Mouse (Mus musculus) layer of hippocampus, postnatal 36 days (tissue): ENCODE measurements around the gene Paxx. TPM values are rescaled to one million over a fixed set of nuclear protein-coding genes. Genes with fewer than 3 reads are reported as not detected.

Source experiments
- DNase-seq, 2 experiments: peaks; one replicate each; pipeline ENCODE4 v3.0.0; 2022
- total RNA-seq, 2 experiments: library from RNA; stranded (reverse); gene quantifications; 2 replicates each; pipeline ENCODE4 v1.2.3; 2021

Gene Paxx
- total RNA-seq, 2 experiments from 2014 or later: 46.2 to 62.8 TPM

DNA sequence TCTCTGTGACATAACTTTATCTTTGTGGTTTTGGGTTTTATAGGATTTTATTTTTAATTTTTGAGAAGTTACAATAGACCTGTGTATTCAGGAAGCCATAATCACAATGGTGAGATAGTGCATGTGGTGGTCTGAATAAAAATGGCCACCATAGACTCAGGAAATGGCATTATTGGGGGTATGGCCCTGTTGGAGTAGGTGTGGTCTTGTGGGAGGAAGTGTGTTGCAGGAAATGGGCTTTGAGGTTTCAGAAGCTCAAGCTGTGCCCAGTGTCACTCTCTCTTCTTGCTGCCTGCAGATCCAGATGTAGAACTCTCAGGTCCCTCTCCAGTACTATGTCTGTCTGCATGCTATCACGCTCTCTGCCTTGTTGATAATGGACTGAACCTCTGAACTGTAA lies 19.6 kb upstream of the Paxx start:
- DNase-seq: no peak

DNA sequence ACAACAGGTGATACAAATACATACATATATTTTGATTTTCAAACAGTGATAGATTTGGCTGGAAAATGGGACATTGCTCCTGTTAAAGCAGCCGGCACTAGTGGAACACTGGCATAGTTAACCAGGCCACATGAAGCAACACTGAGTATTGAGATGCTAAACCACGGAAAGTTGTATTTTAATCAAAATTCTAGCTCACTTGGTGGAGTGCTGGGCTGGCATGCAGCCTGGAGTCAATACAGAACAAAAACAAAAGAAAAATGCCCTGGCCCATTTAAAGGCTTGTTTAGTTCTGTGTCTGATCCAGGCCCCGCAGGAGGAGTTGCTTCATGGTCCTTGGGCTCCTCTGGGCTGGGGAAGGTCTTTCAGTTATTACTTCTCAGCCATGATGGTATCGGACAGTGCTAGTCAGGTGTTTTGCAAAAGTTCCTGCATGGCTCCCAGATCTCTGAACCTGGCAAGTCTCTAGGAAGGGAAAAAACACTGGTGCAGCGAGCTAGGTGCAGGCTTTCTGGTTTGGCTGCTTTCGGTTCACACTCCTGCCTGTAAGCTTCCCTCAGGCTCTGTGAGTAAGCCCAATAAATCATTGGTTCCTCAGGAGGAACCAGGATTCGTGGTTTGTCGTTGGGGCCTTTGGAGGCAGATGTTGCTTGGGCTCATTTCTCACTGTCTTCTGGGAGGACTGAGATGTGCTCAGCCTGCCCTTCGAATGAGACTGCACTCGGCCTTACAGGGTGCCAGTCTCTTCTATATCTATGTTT lies 18.8 kb upstream of the Paxx start:
- no peak for DNase-seq

DNA sequence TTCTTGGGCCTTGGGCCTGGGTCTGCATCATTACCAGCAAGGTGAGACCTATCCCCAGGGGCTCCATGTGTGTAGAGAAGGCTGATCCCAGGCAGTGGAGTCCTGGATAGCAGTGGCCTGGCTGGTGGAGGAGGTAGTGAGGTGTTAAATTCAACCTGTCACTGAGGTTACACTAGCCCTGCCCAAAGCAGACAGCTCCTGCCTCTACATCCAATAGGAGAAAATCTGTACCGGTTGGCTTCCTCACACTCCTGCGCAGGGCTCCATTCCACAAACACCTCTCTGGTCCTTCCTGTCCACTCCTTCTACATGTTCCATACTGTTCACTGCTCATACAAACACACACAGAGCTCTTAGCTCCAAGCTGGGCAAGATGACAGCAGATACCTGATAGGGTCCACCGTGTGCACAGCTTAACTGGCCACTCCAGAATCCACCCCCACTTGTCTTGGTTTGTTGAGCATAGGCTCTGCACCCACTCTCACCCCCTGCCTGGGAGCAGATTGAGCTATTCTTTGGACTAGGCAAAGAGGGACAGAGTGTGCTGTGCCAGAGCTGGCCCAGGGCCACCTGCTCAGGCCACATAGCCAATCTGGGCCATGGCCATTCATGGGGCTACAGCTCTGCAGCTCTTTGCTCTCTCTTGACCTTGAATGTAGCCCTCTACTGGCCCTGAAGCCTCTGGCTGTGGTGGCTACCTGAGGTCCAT lies 17.2 kb upstream of the Paxx start:
- peak; percentile 66 to 70 for DNase-seq

DNA sequence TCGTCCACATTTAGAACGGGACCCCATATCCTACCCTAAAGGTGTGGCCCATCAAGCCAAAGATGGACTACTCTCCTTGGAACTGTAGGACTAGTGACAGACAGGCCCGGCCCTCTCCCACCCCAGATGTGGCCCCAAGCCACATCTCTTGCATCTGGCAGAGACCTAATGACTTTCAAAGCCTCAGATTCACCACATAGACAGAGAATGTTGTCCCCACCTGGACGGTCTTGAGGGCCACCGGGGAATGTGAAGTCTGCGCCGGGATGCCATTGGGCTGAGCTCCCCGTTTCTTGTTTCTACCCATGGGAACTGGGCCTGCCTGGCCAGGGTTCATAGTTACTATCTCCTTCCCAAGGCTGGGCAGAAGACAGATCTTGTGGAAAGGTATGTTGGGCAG lies 16.6 kb upstream of the Paxx start:
- no peak for DNase-seq

DNA sequence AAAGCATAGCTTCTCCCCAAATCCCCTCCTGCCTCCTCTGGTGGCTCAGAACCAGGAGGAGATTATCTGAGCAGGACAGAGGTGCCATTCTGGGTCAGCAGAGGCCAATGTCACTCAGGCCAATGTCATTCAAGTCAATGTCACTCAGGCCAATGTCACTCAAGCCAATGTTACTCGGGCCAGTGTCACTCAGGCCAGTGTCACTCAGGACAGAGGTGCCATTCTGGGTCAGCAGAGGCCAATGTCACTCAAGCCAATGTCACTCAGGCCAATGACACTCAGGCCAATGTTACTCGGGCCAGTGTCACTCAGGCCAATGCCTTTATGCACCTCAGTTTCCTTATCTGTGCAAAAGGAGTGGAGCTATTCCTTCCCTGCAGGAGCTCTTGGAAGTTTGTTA lies 11.7 kb upstream of the Paxx start:
- DNase-seq: no peak

DNA sequence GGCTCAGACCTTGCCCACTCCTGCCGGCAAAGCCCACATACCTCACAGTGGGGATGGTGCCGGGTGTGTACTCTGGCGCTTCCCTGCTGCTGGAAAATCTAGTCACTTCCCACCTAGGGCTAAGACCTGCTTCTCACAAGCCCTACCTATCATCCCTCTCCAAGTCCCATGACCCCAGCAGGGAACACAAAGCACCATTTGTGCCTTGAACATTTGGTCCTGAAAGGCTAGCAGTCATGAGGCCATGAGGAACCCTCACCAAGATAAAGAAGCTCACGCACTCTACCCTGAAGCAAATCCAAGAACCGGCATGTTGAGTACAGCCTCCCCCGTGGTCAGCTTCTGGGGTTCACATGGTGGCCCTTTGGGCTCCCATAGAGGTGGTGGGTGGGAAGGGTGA lies 9.1 kb upstream of the Paxx start, which contains the start of gene Ptgds:
Gene Ptgds (minus strand): TSS at position 78 of the 400 bp plus-strand sequence.
- no peak for DNase-seq

DNA sequence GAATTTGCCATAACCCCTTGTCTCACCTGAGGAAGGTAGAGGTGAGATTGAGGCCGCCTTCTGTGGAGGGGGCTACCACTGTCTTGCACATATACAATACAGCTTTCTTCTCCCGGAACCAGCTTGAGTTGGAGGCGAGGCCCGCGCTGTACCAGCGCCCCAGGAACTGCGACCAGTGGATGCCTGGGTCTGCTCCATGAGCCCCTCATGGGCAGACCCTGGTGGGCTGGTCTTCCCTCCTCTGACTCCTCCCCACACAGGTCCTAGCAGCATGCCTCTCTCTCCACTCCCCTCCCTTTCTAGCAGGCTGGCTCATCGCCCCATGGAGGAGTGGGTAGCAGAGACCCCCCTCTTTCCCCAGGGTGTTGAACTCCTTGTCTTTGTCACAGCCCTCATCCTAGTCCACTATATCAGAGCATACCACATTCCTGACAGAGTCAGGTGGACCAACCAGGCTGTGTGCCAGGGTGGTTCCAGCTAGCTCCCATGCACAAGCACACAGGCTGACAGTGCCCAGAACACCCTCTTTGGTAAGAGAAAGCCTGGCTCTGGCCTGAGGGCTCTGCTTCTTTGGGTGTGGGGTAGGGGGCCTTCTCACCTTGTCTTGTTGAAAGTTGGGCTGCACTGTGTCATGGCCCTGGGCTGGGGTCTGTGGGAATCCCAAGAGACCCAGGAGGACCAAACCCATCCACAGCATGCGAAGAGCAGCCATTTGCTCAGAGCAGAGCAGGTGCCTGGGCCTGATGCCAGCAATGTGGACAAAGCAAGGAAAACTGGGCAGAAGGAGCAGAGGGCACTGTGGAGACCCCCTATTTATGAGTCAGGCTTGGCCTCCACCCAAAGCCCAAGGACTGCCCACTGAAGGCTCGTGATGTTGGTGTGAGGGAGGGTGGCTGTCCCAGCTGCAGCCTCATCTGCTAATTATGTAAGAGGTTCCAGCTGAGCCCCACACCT lies 8.3 kb upstream of the Paxx start:
- DNase-seq: peak; percentile 36 to 58

DNA sequence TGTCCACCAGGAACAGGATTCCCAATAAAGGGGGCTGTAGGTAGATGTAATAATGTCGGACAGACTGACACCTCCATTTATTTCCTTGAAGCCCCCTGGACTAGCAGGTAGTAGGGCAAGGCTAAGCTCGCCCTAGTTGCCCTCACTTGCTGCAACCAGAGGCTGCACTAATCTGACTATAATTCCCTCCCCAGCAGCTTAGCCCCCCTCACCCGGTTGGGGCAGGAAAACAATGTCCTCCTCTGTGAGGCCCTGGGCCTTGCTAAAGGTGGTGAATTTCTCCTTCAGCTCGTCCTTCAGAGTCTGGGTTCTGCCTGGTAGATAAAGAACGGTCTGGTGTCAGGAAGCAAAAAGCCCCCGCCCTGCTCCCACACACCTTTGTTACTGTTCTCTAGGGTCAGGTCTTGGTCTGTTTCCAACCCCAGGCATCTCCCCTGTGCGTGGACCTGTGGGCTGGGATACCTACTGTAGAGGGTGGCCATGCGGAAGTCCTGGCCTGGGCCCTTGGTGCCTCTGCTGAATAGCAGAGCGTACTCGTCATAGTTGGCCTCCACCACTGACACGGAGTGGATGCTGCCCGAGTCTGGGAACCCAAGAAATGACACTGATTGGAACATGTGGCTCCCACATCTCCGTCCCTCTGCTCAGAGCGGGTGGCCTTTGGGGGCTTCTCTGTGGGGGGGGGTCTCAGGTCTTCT lies 6.9 kb upstream of the Paxx start:
- DNase-seq: no peak

DNA sequence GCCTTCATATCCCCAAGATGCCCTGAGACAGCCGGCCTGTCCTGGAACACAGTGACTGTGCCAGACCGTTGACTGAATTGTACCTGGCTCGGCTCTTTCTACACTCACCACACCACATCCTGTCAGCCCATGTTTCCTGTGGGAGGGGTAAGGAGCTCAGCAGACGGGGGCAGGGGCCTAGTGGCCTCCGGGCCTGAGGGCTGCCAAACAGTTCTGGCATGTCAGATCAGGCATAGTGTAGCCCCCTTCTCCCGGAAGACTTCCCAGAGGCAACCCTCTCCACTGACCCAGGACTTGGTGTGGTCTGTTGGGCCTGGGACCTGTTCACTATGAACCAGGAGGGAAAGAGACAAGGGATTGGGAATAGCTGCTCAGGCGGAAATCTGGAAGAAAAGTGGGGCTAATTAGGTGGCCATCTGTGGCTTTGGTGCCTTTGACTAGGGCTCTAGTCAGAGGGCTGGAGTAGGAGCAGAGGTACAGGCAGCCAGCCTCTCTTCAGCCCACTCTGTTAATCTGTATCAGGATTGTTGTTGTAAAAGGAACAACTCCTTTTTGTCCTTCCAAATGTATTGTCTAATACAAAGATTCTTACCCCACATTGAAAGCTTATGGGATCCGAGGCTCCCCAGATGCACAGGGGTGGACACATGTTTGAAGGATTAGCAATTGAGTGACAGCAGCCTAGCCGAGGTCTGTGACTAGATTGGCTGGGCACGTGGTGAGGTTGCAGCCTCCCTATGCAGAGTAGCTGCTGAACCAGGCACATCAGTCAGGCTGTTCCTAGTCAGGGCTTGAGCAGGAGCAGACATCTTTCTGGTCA lies 5.1 kb upstream of the Paxx start:
- no peak for DNase-seq

DNA sequence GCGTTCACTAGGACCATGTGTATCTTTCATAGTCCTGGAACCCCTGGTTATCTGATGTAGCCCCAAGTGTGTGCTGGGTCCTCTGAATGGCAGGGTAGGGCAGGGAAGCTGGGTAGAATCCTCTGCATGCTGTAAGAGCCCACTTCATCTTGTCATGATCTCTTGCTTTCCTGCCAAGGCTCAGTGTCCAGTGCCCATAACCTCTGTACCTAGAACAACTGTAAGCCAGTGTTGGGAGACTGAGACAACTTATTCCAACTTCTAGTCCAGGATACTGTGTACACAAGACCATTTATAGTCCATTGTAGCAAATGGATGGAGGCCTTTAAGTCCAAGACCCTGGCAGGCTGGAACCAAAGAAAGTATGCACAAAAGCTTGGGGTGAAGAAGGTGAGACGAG lies 4.4 kb upstream of the Paxx start:
- DNase-seq: no peak

DNA sequence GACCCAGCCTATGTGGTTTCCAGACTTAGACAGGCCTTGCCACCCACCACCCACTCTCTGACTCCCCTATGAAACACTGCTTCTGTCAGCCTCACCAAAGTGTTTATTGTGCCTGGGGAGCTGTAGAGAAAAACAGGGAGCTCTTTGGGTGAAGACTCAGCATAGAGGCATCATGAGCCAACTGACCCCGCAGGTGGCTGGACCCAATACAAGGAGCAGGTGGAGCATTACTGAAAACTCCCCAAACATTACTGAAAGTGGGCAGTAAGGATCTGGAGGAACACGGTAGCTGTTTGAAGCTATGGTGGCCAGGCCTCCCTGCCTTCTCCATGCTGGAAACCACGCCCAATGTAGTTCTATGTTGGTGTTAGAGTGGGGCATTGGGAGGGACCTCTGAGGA lies 2.7 kb upstream of the Paxx start:
- no peak for DNase-seq

DNA sequence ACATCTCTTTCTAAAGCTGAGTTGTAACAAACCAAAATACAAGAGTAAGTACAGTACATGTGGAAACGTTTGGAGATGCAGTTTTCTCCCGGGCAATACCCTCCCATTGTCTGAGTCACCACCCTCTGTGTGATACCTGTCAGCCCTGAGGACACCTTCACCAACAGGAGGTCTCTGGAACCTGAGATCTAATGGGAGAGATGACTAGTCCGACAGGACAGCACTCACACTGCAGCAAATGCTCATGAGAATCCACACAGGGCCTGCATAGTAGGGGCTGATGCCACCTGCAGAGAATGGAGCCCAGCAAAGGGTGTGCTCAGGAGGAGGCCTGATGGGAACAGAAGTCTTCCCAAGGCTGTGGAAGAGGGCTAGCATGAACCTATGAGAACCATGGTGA lies 513 bp upstream of the Paxx start:
- no peak for DNase-seq

DNA sequence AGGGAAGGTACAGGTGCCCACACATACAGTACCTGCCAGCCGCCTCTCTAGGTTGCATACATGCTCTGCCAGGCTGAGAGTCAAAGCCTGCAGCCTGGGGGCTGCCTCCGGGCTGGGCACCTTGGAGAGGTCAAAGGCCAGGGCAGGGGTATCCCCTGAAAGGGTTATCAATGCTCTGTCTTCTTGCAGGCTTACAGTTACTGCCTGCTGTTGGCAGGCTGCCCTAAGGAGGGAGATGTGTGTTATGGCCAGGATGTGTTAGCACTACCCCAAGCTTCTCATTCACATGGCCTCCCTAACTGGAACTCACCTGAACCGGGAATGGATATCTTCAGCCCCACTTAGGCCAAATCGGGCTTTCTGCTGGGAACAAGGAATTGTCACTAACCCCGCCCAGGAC lies 759 bp downstream of the Paxx start:
- DNase-seq: no peak

DNA sequence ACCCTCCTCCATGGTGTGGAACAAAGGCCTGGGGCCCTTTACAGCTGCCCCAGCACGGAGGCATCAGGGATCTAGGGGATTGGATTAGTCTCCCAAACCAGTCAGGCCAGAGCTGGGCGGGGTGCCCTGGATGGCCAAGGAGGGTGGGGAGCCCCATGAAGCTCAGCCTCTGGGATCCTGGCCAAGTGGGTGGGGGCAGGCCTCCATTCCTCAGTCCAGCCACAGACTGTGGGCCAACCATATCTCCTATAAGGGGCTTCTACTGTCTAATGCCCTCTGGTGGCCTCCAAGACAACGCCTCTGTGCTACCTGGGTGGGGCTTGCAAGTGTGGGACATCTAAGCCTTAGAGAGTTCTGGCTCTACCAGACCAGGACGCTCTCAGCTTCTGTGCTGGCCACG lies 2.0 kb downstream of the Paxx start:
- DNase-seq: no peak

DNA sequence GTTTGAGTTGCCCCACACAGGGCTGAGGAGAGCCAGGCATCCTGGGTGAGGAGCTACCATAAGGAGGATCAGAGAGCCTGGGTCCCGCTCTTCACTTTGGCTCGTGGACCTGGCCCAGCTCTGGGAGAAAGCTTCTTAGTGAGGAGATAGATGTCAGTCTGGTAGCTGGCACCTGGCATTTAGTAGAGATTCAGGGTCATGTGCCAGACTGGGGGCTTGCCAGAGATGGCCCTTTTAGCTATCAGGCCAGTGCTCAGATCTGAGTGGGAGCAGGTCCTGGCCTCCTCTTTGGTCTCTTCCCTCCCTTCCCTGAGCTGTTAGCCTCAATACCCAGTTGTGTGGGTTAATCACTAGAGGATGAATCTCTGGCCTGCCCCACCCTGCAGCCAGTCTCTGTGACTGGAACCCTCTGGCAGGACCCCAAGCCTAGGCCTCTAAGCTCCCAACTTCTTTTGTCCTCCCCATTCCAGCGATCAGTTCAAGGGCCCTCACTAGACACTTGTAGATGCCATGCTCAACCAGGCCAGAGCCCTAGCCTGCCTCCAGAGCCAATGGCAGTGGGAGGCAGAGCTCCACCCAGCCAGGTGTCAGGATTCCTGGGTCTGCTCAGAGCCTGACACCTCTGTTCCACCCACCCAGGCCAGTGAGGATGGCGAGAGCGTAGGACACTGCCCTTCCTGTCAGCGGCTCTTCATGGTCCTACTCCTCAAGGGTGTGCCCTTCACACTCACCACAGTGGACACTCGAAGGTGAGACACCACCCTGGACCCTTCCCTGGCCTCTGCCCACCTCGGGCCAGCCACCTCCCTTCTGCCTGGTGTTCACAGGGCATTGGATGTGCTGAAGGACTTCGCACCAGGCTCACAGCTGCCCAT lies 3.6 kb downstream of the Paxx start:
- no peak for DNase-seq

DNA sequence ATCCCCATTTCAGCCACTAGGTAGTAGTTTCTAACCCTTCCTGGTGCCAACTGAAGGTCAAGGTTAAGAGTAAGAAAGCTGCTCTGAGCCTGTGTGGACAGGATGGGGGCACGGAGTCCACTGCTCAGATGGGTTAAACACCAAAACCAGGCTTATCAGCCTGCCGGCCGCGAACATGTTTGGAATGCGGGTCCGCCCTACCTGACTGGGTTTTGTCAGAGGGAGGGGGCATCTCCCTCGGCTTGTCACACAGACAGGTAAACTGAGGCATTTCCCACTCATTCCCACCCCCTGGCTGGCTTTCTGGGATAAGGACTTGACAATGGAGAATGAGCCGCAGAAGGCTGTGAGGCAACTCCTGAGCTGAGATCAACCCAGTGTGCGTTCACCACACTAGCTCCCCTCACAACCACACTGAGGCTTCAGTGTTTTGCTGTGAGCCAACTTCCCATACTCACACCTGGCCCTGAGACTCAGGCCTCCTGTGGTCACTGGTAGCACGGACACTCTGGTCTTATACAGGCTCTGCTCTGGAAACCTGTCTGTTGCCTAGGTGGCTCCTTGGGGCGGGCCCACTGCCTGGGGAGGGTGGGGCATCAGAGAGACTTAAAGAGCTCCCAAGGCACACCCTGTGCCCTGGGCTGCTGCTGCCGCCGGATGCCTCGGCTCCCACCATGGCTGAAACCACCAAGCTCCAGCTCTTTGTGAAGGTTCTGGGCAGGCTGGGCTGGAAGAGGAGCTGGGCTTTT lies 4.5 kb downstream of the Paxx start, which contains the start of gene Clic3:
Gene Clic3 (plus strand): TSS at position 634 of the 749 bp plus-strand sequence.
- DNase-seq: no peak

DNA sequence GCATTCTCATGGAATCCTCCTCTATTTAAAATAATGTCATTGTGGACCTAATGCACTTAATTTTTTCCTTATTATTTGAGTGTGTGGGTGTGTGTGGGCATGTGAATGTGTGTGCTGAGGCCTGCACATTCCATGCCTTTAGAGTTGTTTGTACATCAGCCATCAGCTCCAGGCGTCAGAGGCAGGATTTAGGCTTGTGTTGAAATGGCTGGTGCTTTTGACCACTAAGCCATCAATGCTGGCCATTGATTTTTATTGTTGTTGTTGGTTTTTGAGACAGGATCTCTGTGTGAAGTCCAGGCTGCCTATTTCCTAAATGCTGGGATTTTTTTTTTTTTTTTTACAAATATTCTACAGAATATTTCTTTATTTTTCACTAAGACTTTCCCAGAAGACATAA lies 7.9 kb downstream of the Paxx start:
- no peak for DNase-seq

DNA sequence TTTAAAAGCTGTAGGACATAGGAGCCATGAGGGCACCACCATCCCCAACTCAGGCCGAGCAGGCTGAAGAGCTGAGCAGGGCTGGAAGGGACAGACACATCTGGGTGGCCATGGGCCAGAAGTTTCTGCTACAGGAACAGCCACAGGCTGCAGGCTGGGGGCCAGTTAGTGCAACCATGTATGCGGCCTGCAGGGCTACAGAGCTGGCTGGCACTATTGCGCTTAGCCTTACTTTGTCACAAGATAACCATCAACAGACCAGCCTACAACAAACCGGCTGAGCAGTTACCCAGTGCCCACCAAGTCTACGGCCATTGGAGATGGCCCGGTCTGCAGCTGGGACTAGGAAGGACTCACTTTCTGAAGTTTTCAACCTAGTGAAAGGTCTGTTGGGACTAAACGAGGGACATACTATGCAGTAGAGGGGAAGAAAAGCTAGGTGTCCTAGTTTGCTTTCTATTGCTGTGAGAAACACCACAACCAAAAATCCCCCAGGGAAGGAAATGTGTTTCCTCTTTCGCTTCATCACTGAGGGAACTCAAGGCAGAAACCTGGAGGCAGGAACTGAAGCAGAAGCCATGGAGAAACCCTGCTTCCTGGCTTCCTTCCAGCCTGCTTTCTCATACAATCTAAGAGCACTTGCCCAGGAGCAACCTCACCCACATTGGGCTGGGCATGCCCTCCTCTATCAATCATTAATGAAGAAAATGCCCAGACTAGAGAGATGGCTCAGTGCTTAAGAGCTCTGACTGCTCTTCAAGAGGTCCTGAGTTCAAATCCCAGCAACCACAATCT lies 9.8 kb downstream of the Paxx start:
- no peak for DNase-seq

DNA sequence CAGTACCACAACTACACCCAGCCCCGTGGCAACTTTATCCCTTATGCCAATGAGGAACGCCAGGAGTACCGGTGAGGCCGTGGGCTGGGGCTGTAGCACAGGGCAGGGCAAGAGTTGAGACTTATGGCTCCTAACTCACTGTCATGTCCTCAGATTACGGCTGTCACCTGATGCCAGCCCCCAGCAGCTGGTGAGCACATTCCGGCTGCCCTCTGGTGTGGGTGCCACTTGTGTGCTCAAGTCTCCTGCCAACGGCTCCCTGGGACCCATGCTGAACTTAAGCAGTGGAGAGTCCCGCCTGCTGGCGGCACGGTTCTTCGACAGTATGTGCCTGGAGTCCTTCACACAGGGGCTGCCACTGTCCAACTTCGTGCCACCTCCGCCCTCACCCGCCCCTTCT lies 18.2 kb downstream of the Paxx start:
- DNase-seq: no peak
